In the genomic region with DNA sequence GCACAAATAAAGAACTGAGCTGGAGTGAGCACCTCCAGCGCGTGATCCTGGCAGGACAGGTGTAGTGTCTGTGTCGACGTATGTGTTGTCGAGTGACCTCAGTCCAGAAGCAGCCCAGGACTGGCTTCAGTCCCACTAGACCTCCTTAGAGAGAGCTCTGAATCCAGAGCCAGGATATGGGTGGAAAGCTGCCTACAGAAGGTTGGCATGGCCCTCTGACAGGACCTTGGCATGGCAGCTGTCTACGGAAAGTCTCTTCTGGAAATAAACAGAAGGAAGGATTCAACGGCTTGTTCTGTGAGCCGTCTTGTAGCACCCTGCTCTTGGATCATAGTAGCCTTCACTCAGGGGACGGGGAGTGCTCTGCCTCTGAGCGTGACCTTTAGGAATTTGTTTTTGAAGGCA, we compare ENCODE assay signal across 14 mouse cellular contexts. TPM values are rescaled to one million over a fixed set of nuclear protein-coding genes. Genes with fewer than 3 reads are reported as not detected.
DNase-seq lines count a peak whose midpoint lies in the region; ATAC-seq and TF ChIP-seq lines count a peak whose summit lies in the region.
"Had no signal": no experiment of that assay in that cellular context is flagged by ENCODE, and none has a peak within 500 bp of the region (broad histone marks: within the 10 kb centered on the region; RNA-seq: fewer than 3 reads in every experiment).

No protein-coding gene starts in this region.

- TF ChIP-seq CTCF in gastrocnemius, adult 2 months (IDR thresholded peaks at IDR 0.05), result no peak

- DNase-seq in heart, adult 11 months, result peak; percentile 96
- no peak for DNase-seq in heart, postnatal 4 days
- DNase-seq in urinary bladder, postnatal 14 days (ENCODE audit: low spot score), result peak; percentile 8
- no peak for DNase-seq in urinary bladder, postnatal 25 days (ENCODE audit: low spot score)
- DNase-seq in gastrocnemius, adult 2 months, result peak; percentile 87
- DNase-seq in skeletal muscle tissue, adult 2 months (ENCODE audit: low read depth, low spot score), result peak; percentile 76
- no peak for DNase-seq in adipocyte (ENCODE audit: low spot score)
- DNase-seq: B cell, adult 2 months; forebrain, postnatal 0 days; kidney, postnatal 25 days had no signal

- intact Hi-C loops in gastrocnemius, adult 2 months (cut with DNase I), result loop anchor here (1.0 kb wide), 1 partner anchor 36 kb away; no protein-coding TSS in a partner anchor

- H3K27ac ChIP-seq in gastrocnemius, adult 2 months, result peak overlapping the region; percentile 86
- H3K27ac ChIP-seq: intestine, embryonic 15.5 days had no signal

- no peak for ATAC-seq in inflammation-experienced regulatory T-cells, adult 6 months
- ATAC-seq: forebrain, postnatal 0 days; intestine, embryonic 15.5 days had no signal

- 0 out of 2 replicates have a peak overlapping the region, but pooled peaks have one; percentile 5 for H3K4me3 ChIP-seq in gastrocnemius, adult 2 months
- H3K4me3 ChIP-seq: intestine, embryonic 15.5 days; megakaryocyte, embryonic 14.5 days had no signal

RNA-seq across cellular contexts. Expression of gene Fam13c, which starts 37.5 kb away (rescaled TPM):
- 1 to 10 TPM; 7.2 to 8.2 TPM for total RNA-seq in heart, postnatal 4 days (2021)
- 1 to 10 TPM; 5.2 to 7.0 TPM for total RNA-seq in gastrocnemius, adult 2 months (2021)
- polyA plus RNA-seq in inflammation-experienced regulatory T-cells, adult 6 months (2017; shearing (Covaris generic)), result not detected
- polyA plus RNA-seq: G1E had no signal

Comparison
In these comparisons a context has a peak if more than half of its experiments do, and no peak if none do; other contexts are left out.
1. DNase-seq: peak in heart, adult 11 months (single experiment), urinary bladder, postnatal 14 days (single experiment), gastrocnemius, adult 2 months (single experiment) and skeletal muscle tissue, adult 2 months (single experiment); none in heart, postnatal 4 days (single experiment), urinary bladder, postnatal 25 days (single experiment) and adipocyte (single experiment).